Mouse (Mus musculus): ENCODE measurements around the gene Krtcap2. TPM values are rescaled to one million over a fixed set of nuclear protein-coding genes. Genes with fewer than 3 reads are reported as not detected.

The Krtcap2 gene
- polyA plus RNA-seq, 1 experiment from 2014 or later: 221 TPM

GRCm38 (mm10) chr3:89236516-89236915 is 9.2 kb upstream of the Krtcap2 start:
- H3K36me3 ChIP-seq: peaks cover 85% of the 10 kb centered on the region
- H3K9me3 ChIP-seq (replicated peaks): no peaks in the 10 kb centered on the region
- H3K27me3 ChIP-seq (replicated peaks): no peaks in the 10 kb centered on the region
- ATAC-seq (ENCODE audit: low FRiP score): no peak
- WGBS: 92% methylated on average over 10 of the region's 10 CpGs
- H3K4me3 ChIP-seq (replicated peaks): no peak overlapping the region
- H3K4me1 ChIP-seq: no peaks in the 10 kb centered on the region
- H3K4me2 ChIP-seq: no peak overlapping the region
- H3K9ac ChIP-seq (replicated peaks): no peak overlapping the region
- no peak overlapping the region for H3K27ac ChIP-seq (replicated peaks)

GRCm38 (mm10) chr3:89237682-89238081 is 8.1 kb upstream of the Krtcap2 start:
- H3K4me2 ChIP-seq: no peak overlapping the region
- no peak overlapping the region for H3K4me3 ChIP-seq (replicated peaks)
- no peak overlapping the region for H3K9ac ChIP-seq (replicated peaks)
- WGBS: 95% methylated on average over 21 of the region's 21 CpGs
- no peak for ATAC-seq (ENCODE audit: low FRiP score)
- H3K4me1 ChIP-seq: peaks cover 12% of the 10 kb centered on the region
- no peaks in the 10 kb centered on the region for H3K27me3 ChIP-seq (replicated peaks)
- H3K9me3 ChIP-seq (replicated peaks): no peaks in the 10 kb centered on the region
- H3K36me3 ChIP-seq: peaks cover 94% of the 10 kb centered on the region
- no peak overlapping the region for H3K27ac ChIP-seq (replicated peaks)

GRCm38 (mm10) chr3:89238494-89238893 is 7.3 kb upstream of the Krtcap2 start:
- Histone ChIP-seq H3K27me3 (replicated peaks) (no peaks in the 10 kb centered on the region), H3K4me2 (no peak overlapping the region), H3K4me3 (replicated peaks) (no peak overlapping the region), H3K4me1 (peaks cover 20% of the 10 kb centered on the region), H3K9me3 (replicated peaks) (no peaks in the 10 kb centered on the region), H3K9ac (replicated peaks) (no peak overlapping the region), H3K36me3 (peaks cover 89% of the 10 kb centered on the region), H3K27ac (replicated peaks) (no peak overlapping the region)
- ATAC-seq (ENCODE audit: low FRiP score): no peak
- 80% methylated on average over 11 of the region's 12 CpGs for WGBS

- H3K9ac ChIP-seq (replicated peaks): 0 out of 2 replicates have a peak overlapping the region, but pooled peaks have one; percentile 73
- H3K9me3 ChIP-seq (replicated peaks): no peaks in the 10 kb centered on the region
- H3K4me3 ChIP-seq (replicated peaks): no peak overlapping the region
- WGBS: 71% methylated on average over 9 of the region's 9 CpGs
- H3K27me3 ChIP-seq (replicated peaks): no peaks in the 10 kb centered on the region
- peaks cover 50% of the 10 kb centered on the region for H3K4me1 ChIP-seq
- H3K4me2 ChIP-seq: 0 out of 2 replicates have a peak overlapping the region, but pooled peaks have one; percentile 73
- H3K27ac ChIP-seq (replicated peaks): no peak overlapping the region
- peaks cover 50% of the 10 kb centered on the region for H3K36me3 ChIP-seq
- no peak for ATAC-seq (ENCODE audit: low FRiP score)
Observed at GRCm38 (mm10) chr3:89242331-89242895, 3.4 kb upstream of the Krtcap2 start.

- Histone ChIP-seq H3K27ac (replicated peaks) (0 out of 2 replicates have a peak overlapping the region, but pooled peaks have one; percentile 95), H3K4me1 (peaks cover 56% of the 10 kb centered on the region), H3K36me3 (peaks cover 38% of the 10 kb centered on the region), H3K4me3 (replicated peaks) (peak overlapping the region; percentile 58), H3K27me3 (replicated peaks) (no peaks in the 10 kb centered on the region), H3K9me3 (replicated peaks) (no peaks in the 10 kb centered on the region), H3K4me2 (peak overlapping the region; percentile 73), H3K9ac (replicated peaks) (peak overlapping the region; percentile 73)
- 10% methylated on average over 14 of the region's 14 CpGs for WGBS
- ATAC-seq (ENCODE audit: low FRiP score): no peak
Observed at GRCm38 (mm10) chr3:89243609-89244008, 2.2 kb upstream of the Krtcap2 start.

- H3K4me2 ChIP-seq: peak overlapping the region; percentile 73
- peak overlapping the region; percentile 73 for H3K9ac ChIP-seq (replicated peaks)
- H3K36me3 ChIP-seq: peaks cover 35% of the 10 kb centered on the region
- peaks cover 56% of the 10 kb centered on the region for H3K4me1 ChIP-seq
- peak overlapping the region; percentile 58 for H3K4me3 ChIP-seq (replicated peaks)
- no peaks in the 10 kb centered on the region for H3K9me3 ChIP-seq (replicated peaks)
- H3K27me3 ChIP-seq (replicated peaks): no peaks in the 10 kb centered on the region
- 12% methylated on average over 25 of the region's 25 CpGs for WGBS
- peak; percentile 42 for ATAC-seq (ENCODE audit: low FRiP score)
- peak overlapping the region; percentile 95 for H3K27ac ChIP-seq (replicated peaks)
Observed at GRCm38 (mm10) chr3:89244158-89244981, 1.4 kb upstream of the Krtcap2 start.

- ATAC-seq (ENCODE audit: low FRiP score): peak; percentile 64
- no peaks in the 10 kb centered on the region for H3K9me3 ChIP-seq (replicated peaks)
- H3K36me3 ChIP-seq: peaks cover 34% of the 10 kb centered on the region
- peaks cover 56% of the 10 kb centered on the region for H3K4me1 ChIP-seq
- peak overlapping the region; percentile 95 for H3K27ac ChIP-seq (replicated peaks)
- peak overlapping the region; percentile 73 for H3K9ac ChIP-seq (replicated peaks)
- H3K4me2 ChIP-seq: peak overlapping the region; percentile 73
- no peaks in the 10 kb centered on the region for H3K27me3 ChIP-seq (replicated peaks)
- peak overlapping the region; percentile 58 for H3K4me3 ChIP-seq (replicated peaks)
- 2% methylated on average over 14 of the region's 26 CpGs for WGBS
Observed at GRCm38 (mm10) chr3:89244982-89245687, 631 bp upstream of the Krtcap2 start.

GRCm38 (mm10) chr3:89246261-89247100 is 715 bp downstream of the Krtcap2 start, which contains the start of gene Trim46:
Gene Trim46, minus strand, starts transcription at chr3:89246309.
- WGBS: under 1% methylated on average over 41 of the region's 42 CpGs
- H3K4me2 ChIP-seq: peak within 1 kb of the TSS; percentile 73
- H3K4me1 ChIP-seq: peaks cover 69% of the 10 kb centered on the region
- peak within 1 kb of the TSS; percentile 73 for H3K9ac ChIP-seq (replicated peaks)
- ATAC-seq (ENCODE audit: low FRiP score): peak; percentile 74
- H3K27me3 ChIP-seq (replicated peaks): no peaks in the 10 kb centered on the region
- H3K4me3 ChIP-seq (replicated peaks): peak within 1 kb of the TSS; percentile 58
- H3K9me3 ChIP-seq (replicated peaks): no peaks in the 10 kb centered on the region
- H3K36me3 ChIP-seq: peaks cover 20% of the 10 kb centered on the region
- H3K27ac ChIP-seq (replicated peaks): peak within 1 kb of the TSS; percentile 95

GRCm38 (mm10) chr3:89247466-89247865 is 1.7 kb downstream of the Krtcap2 start:
- H3K9me3 ChIP-seq (replicated peaks): no peaks in the 10 kb centered on the region
- H3K4me1 ChIP-seq: peaks cover 69% of the 10 kb centered on the region
- H3K9ac ChIP-seq (replicated peaks): peak overlapping the region; percentile 68
- WGBS: 92% methylated on average over 4 of the region's 4 CpGs
- H3K27ac ChIP-seq (replicated peaks): no peak overlapping the region
- peaks cover 11% of the 10 kb centered on the region; the same call in 1 of the 2 replicates for H3K36me3 ChIP-seq
- no peak for ATAC-seq (ENCODE audit: low FRiP score)
- H3K4me2 ChIP-seq: peak overlapping the region; percentile 73
- H3K27me3 ChIP-seq (replicated peaks): peaks cover 5% of the 10 kb centered on the region; the same call in 1 of the 2 replicates
- H3K4me3 ChIP-seq (replicated peaks): peak overlapping the region; percentile 58

GRCm38 (mm10) chr3:89250435-89251040 is 4.8 kb downstream of the Krtcap2 start:
- Histone ChIP-seq H3K9ac (replicated peaks) (no peak overlapping the region), H3K27ac (replicated peaks) (peak overlapping the region; percentile 51; the same call in 1 of the 2 replicates), H3K4me2 (0 out of 2 replicates have a peak overlapping the region, but pooled peaks have one; percentile 39), H3K27me3 (replicated peaks) (peaks cover 5% of the 10 kb centered on the region; the same call in 1 of the 2 replicates), H3K4me1 (peaks cover 42% of the 10 kb centered on the region), H3K36me3 (peaks cover 11% of the 10 kb centered on the region; the same call in 1 of the 2 replicates), H3K9me3 (replicated peaks) (no peaks in the 10 kb centered on the region), H3K4me3 (replicated peaks) (no peak overlapping the region)
- ATAC-seq (ENCODE audit: low FRiP score): no peak
- WGBS: 24% methylated on average over 7 of the region's 7 CpGs
